Mouse (Mus musculus) forebrain, embryonic 14.5 days (tissue): Measurements from ENCODE around the gene Gan. TPM values are rescaled to one million over a fixed set of nuclear protein-coding genes. Genes with fewer than 3 reads are reported as not detected.

Experiments
- ATAC-seq: fragments of 200-750 bp; cut with Nextera tagmentation; 2 replicates; pipeline ENCODE4 v1.8.0; 2017; ENCODE audit warnings: mild to moderate bottlenecking, moderate library complexity
- DNase-seq: peaks from one replicate; pipeline ENCODE4 v3.0.0-alpha.2; 2015; ENCODE audit warnings: low spot score
- H3K27ac ChIP-seq: fragments of 300-500 bp; sonication (generic); 2 replicates; pipeline ENCODE4 v1.5.1; 2014; ENCODE audit warnings: low read depth, mild to moderate bottlenecking, control low read depth, low read length, moderate library complexity
- H3K27me3 ChIP-seq: fragments of 300-500 bp; sonication (generic); replicated peaks from 2 replicates; pipeline ENCODE4 v1.6.1; 2014; ENCODE audit warnings: low read length, control low read depth, mixed read lengths; ENCODE audit not compliant: control insufficient read depth, insufficient read depth
- H3K36me3 ChIP-seq: fragments of 300-500 bp; sonication (generic); 2 replicates; pipeline ENCODE4 v1.6.1; 2014; ENCODE audit warnings: low read length, control low read depth; ENCODE audit not compliant: control insufficient read depth, insufficient read depth
- H3K4me1 ChIP-seq: fragments of 300-500 bp; sonication (generic); 2 replicates; pipeline ENCODE4 v1.6.1; 2014; ENCODE audit warnings: antibody characterized with exemption, low read length, control low read depth; ENCODE audit not compliant: control insufficient read depth, insufficient read depth
- H3K4me2 ChIP-seq: fragments of 300-500 bp; sonication (generic); 2 replicates; pipeline ENCODE4 v1.6.1; 2014; ENCODE audit warnings: mild to moderate bottlenecking, control low read depth, low read length
- H3K4me3 ChIP-seq: fragments of 300-500 bp; sonication (generic); 2 replicates; pipeline ENCODE4 v1.5.1; 2014; ENCODE audit warnings: low read depth, low read length, control low read depth
- H3K9ac ChIP-seq: fragments of 300-500 bp; sonication (generic); 2 replicates; pipeline ENCODE4 v1.6.1; 2014; ENCODE audit warnings: mild to moderate bottlenecking, low read length, control low read depth, moderate library complexity
- H3K9me3 ChIP-seq: fragments of 300-500 bp; sonication (generic); replicated peaks from 2 replicates; pipeline ENCODE4 v1.6.1; 2016; ENCODE audit warnings: low read length, control low read depth, mixed read lengths; ENCODE audit not compliant: control insufficient read depth
- WGBS: fragments of 180-500 bp; shearing (Covaris S2); extraction: QIAGEN DNeasy Blood & Tissue Kit; methylation state at CpG from one replicate; pipeline ENCODE4 v1.1.7; 2014; 5-methylcytosine and 5-hydroxymethylcytosine counted together
- polyA plus RNA-seq: library from polyadenylated mRNA; unstranded; fragments of >200 nt; fragmentation: Nextera tagmentation; extraction: Ambion mirVana; gene quantifications from 2 replicates; pipeline ENCODE4 v1.2.1, GENCODE M21; 2014

Gene Gan
- polyA plus RNA-seq, 1 experiment from 2014 or later: 3.3 TPM

- Histone ChIP-seq H3K4me1 (no peaks in the 10 kb centered on the region), H3K27me3 (no peaks in the 10 kb centered on the region), H3K27ac (no peak overlapping the region), H3K36me3 (no peaks in the 10 kb centered on the region), H3K9ac (0 out of 2 replicates have a peak overlapping the region, but pooled peaks have one; percentile 37), H3K4me2 (peak overlapping the region; percentile 48), H3K4me3 (peak overlapping the region; percentile 16; the same call in 1 of the 2 replicates), H3K9me3 (no peaks in the 10 kb centered on the region)
- 16% methylated on average over 9 of the region's 9 CpGs for WGBS
- ATAC-seq (peak; percentile 85), DNase-seq (peak; percentile 92)
These were observed 66.7 kb downstream of the Gan start for GRCm38 (mm10) chr8:117224630-117225029.

GRCm38 (mm10) chr8:117226306-117226705 is 68.4 kb downstream of the Gan start:
- Histone ChIP-seq H3K4me3 (no peak overlapping the region), H3K9me3 (no peaks in the 10 kb centered on the region), H3K4me1 (no peaks in the 10 kb centered on the region), H3K27ac (no peak overlapping the region), H3K9ac (no peak overlapping the region), H3K27me3 (no peaks in the 10 kb centered on the region), H3K36me3 (no peaks in the 10 kb centered on the region), H3K4me2 (no peak overlapping the region)
- ATAC-seq (no peak), DNase-seq (no peak)
- 89% methylated on average over 12 of the region's 12 CpGs for WGBS

- WGBS: 85% methylated on average over 2 of the region's 2 CpGs
- Histone ChIP-seq H3K9me3 (no peaks in the 10 kb centered on the region), H3K27ac (no peak overlapping the region), H3K9ac (no peak overlapping the region), H3K4me3 (no peak overlapping the region), H3K36me3 (no peaks in the 10 kb centered on the region), H3K4me1 (no peaks in the 10 kb centered on the region), H3K27me3 (no peaks in the 10 kb centered on the region), H3K4me2 (no peak overlapping the region)
- ATAC-seq: no peak
- DNase-seq: no peak
These were observed 69.4 kb downstream of the Gan start for GRCm38 (mm10) chr8:117227339-117227738.

- no peak overlapping the region for H3K27ac ChIP-seq
- no peaks in the 10 kb centered on the region for H3K36me3 ChIP-seq
- H3K9ac ChIP-seq: no peak overlapping the region
- no peaks in the 10 kb centered on the region for H3K4me1 ChIP-seq
- H3K9me3 ChIP-seq: no peaks in the 10 kb centered on the region
- ATAC-seq (no peak), DNase-seq (no peak)
- no peak overlapping the region for H3K4me3 ChIP-seq
- no peak overlapping the region for H3K4me2 ChIP-seq
- 86% methylated on average over 7 of the region's 7 CpGs for WGBS
- no peaks in the 10 kb centered on the region for H3K27me3 ChIP-seq
These were observed 75.3 kb downstream of the Gan start for GRCm38 (mm10) chr8:117233199-117233598.

- Histone ChIP-seq H3K4me1 (no peaks in the 10 kb centered on the region), H3K4me2 (no peak overlapping the region), H3K36me3 (no peaks in the 10 kb centered on the region), H3K27me3 (no peaks in the 10 kb centered on the region), H3K9ac (no peak overlapping the region), H3K27ac (no peak overlapping the region), H3K9me3 (no peaks in the 10 kb centered on the region), H3K4me3 (no peak overlapping the region)
- 93% methylated on average over 4 of the region's 4 CpGs for WGBS
- DNase-seq: no peak
- ATAC-seq: no peak
These were observed 78.6 kb downstream of the Gan start for GRCm38 (mm10) chr8:117236531-117236930.

- no peak overlapping the region for H3K9ac ChIP-seq
- no peak overlapping the region for H3K27ac ChIP-seq
- H3K4me1 ChIP-seq: no peaks in the 10 kb centered on the region
- 92% methylated on average over 5 of the region's 5 CpGs for WGBS
- no peak overlapping the region for H3K4me3 ChIP-seq
- H3K27me3 ChIP-seq: no peaks in the 10 kb centered on the region
- no peaks in the 10 kb centered on the region for H3K9me3 ChIP-seq
- ATAC-seq (no peak), DNase-seq (no peak)
- H3K4me2 ChIP-seq: no peak overlapping the region
- H3K36me3 ChIP-seq: no peaks in the 10 kb centered on the region
These were observed 82.4 kb downstream of the Gan start for GRCm38 (mm10) chr8:117240326-117240725.

GRCm38 (mm10) chr8:117240841-117241494 is 83.0 kb downstream of the Gan start:
- H3K4me1 ChIP-seq: no peaks in the 10 kb centered on the region
- no peak overlapping the region for H3K9ac ChIP-seq
- WGBS: 87% methylated on average over 5 of the region's 5 CpGs
- no peak overlapping the region for H3K27ac ChIP-seq
- DNase-seq (no peak), ATAC-seq (no peak)
- H3K36me3 ChIP-seq: no peaks in the 10 kb centered on the region
- H3K4me2 ChIP-seq: no peak overlapping the region
- H3K27me3 ChIP-seq: no peaks in the 10 kb centered on the region
- H3K9me3 ChIP-seq: no peaks in the 10 kb centered on the region
- H3K4me3 ChIP-seq: no peak overlapping the region

- Histone ChIP-seq H3K4me3 (no peak overlapping the region), H3K9ac (no peak overlapping the region), H3K36me3 (no peaks in the 10 kb centered on the region), H3K4me1 (no peaks in the 10 kb centered on the region), H3K27ac (no peak overlapping the region), H3K4me2 (no peak overlapping the region), H3K27me3 (no peaks in the 10 kb centered on the region), H3K9me3 (no peaks in the 10 kb centered on the region)
- DNase-seq (no peak), ATAC-seq (no peak)
- 27% methylated on average over 3 of the region's 3 CpGs for WGBS
These were observed 83.9 kb downstream of the Gan start for GRCm38 (mm10) chr8:117241848-117242247.

- Histone ChIP-seq H3K4me1 (no peaks in the 10 kb centered on the region), H3K27ac (no peak overlapping the region), H3K27me3 (no peaks in the 10 kb centered on the region), H3K36me3 (no peaks in the 10 kb centered on the region), H3K4me3 (no peak overlapping the region), H3K9ac (no peak overlapping the region), H3K9me3 (no peaks in the 10 kb centered on the region), H3K4me2 (no peak overlapping the region)
- 75% methylated on average over 6 of the region's 6 CpGs for WGBS
- DNase-seq: no peak
- ATAC-seq: no peak
These were observed 84.4 kb downstream of the Gan start for GRCm38 (mm10) chr8:117242286-117242685.
